Mouse (Mus musculus): ENCODE results near the gene Emp2. TPM values are rescaled to one million over a fixed set of nuclear protein-coding genes. Genes with fewer than 3 reads are reported as not detected.

Emp2 gene
- polyA plus RNA-seq, 1 experiment from 2014 or later, result 24.5 TPM

GRCm38 (mm10) chr16:10341110-10341509 is 27.3 kb upstream of the Emp2 start:
- Histone ChIP-seq H3K27me3 (replicated peaks; ENCODE audit: control insufficient read depth, insufficient read depth, low read length) (no peaks in the 10 kb centered on the region), H3K4me1 (ENCODE audit: control insufficient read depth, insufficient read depth, low read depth, low read length) (no peaks in the 10 kb centered on the region), H3K27ac (ENCODE audit: low read depth, low read length) (no peak overlapping the region), H3K9ac (ENCODE audit: low read depth, low read length) (no peak overlapping the region), H3K36me3 (ENCODE audit: control insufficient read depth, insufficient read depth, low read length) (no peaks in the 10 kb centered on the region), H3K4me2 (ENCODE audit: low read length) (no peak overlapping the region), H3K4me3 (ENCODE audit: low read length) (no peak overlapping the region), H3K9me3 (ENCODE audit: control insufficient read depth, low read length) (no peaks in the 10 kb centered on the region)
- 80% methylated on average over 4 of the region's 4 CpGs for WGBS
- ATAC-seq, result no peak

- Histone ChIP-seq H3K27me3 (replicated peaks; ENCODE audit: control insufficient read depth, insufficient read depth, low read length) (no peaks in the 10 kb centered on the region), H3K9ac (ENCODE audit: low read depth, low read length) (no peak overlapping the region), H3K4me2 (ENCODE audit: low read length) (no peak overlapping the region), H3K27ac (ENCODE audit: low read depth, low read length) (no peak overlapping the region), H3K9me3 (ENCODE audit: control insufficient read depth, low read length) (no peaks in the 10 kb centered on the region), H3K36me3 (ENCODE audit: control insufficient read depth, insufficient read depth, low read length) (no peaks in the 10 kb centered on the region), H3K4me3 (ENCODE audit: low read length) (no peak overlapping the region), H3K4me1 (ENCODE audit: control insufficient read depth, insufficient read depth, low read depth, low read length) (no peaks in the 10 kb centered on the region)
- 93% methylated on average over 10 of the region's 10 CpGs for WGBS
- ATAC-seq, result no peak
These were observed 26.2 kb upstream of the Emp2 start for GRCm38 (mm10) chr16:10339930-10340329.

GRCm38 (mm10) chr16:10338601-10339000 is 24.8 kb upstream of the Emp2 start:
- no peak overlapping the region for H3K9ac ChIP-seq (ENCODE audit: low read depth, low read length)
- H3K36me3 ChIP-seq (ENCODE audit: control insufficient read depth, insufficient read depth, low read length), result no peaks in the 10 kb centered on the region
- WGBS, result 95% methylated on average over 5 of the region's 5 CpGs
- H3K4me3 ChIP-seq (ENCODE audit: low read length), result no peak overlapping the region
- H3K4me1 ChIP-seq (ENCODE audit: control insufficient read depth, insufficient read depth, low read depth, low read length), result no peaks in the 10 kb centered on the region
- no peaks in the 10 kb centered on the region for H3K9me3 ChIP-seq (ENCODE audit: control insufficient read depth, low read length)
- no peak for ATAC-seq
- no peaks in the 10 kb centered on the region for H3K27me3 ChIP-seq (replicated peaks; ENCODE audit: control insufficient read depth, insufficient read depth, low read length)
- H3K27ac ChIP-seq (ENCODE audit: low read depth, low read length), result no peak overlapping the region
- no peak overlapping the region for H3K4me2 ChIP-seq (ENCODE audit: low read length)

- WGBS, result 84% methylated on average over 13 of the region's 13 CpGs
- no peak overlapping the region for H3K4me3 ChIP-seq (ENCODE audit: low read length)
- no peak for ATAC-seq
These were observed 23.8 kb upstream of the Emp2 start for GRCm38 (mm10) chr16:10337422-10338197.

GRCm38 (mm10) chr16:10336454-10337421 is 23.0 kb upstream of the Emp2 start:
- 90% methylated on average over 19 of the region's 19 CpGs for WGBS

More at GRCm38 (mm10) chr16:10337422-10338197, 23.8 kb upstream of the Emp2 start:
- H3K36me3 ChIP-seq (ENCODE audit: control insufficient read depth, insufficient read depth, low read length), result no peaks in the 10 kb centered on the region
- no peak overlapping the region for H3K9ac ChIP-seq (ENCODE audit: low read depth, low read length)
- H3K4me1 ChIP-seq (ENCODE audit: control insufficient read depth, insufficient read depth, low read depth, low read length), result no peaks in the 10 kb centered on the region
- H3K27ac ChIP-seq (ENCODE audit: low read depth, low read length), result no peak overlapping the region
- H3K27me3 ChIP-seq (replicated peaks; ENCODE audit: control insufficient read depth, insufficient read depth, low read length), result no peaks in the 10 kb centered on the region
- no peak overlapping the region for H3K4me2 ChIP-seq (ENCODE audit: low read length)
- H3K9me3 ChIP-seq (ENCODE audit: control insufficient read depth, low read length), result no peaks in the 10 kb centered on the region

GRCm38 (mm10) chr16:10335953-10336352 is 22.2 kb upstream of the Emp2 start:
- Histone ChIP-seq H3K27me3 (replicated peaks; ENCODE audit: control insufficient read depth, insufficient read depth, low read length) (no peaks in the 10 kb centered on the region), H3K9me3 (ENCODE audit: control insufficient read depth, low read length) (no peaks in the 10 kb centered on the region), H3K4me1 (ENCODE audit: control insufficient read depth, insufficient read depth, low read depth, low read length) (no peaks in the 10 kb centered on the region), H3K36me3 (ENCODE audit: control insufficient read depth, insufficient read depth, low read length) (no peaks in the 10 kb centered on the region), H3K27ac (ENCODE audit: low read depth, low read length) (no peak overlapping the region), H3K4me3 (ENCODE audit: low read length) (no peak overlapping the region), H3K4me2 (ENCODE audit: low read length) (no peak overlapping the region), H3K9ac (ENCODE audit: low read depth, low read length) (no peak overlapping the region)
- no peak for ATAC-seq
- 90% methylated on average over 2 of the region's 2 CpGs for WGBS

More at GRCm38 (mm10) chr16:10336454-10337421, 23.0 kb upstream of the Emp2 start:
- H3K9ac ChIP-seq (ENCODE audit: low read depth, low read length), result no peak overlapping the region
- ATAC-seq, result no peak
- H3K27ac ChIP-seq (ENCODE audit: low read depth, low read length), result no peak overlapping the region
- H3K4me1 ChIP-seq (ENCODE audit: control insufficient read depth, insufficient read depth, low read depth, low read length), result no peaks in the 10 kb centered on the region
- no peaks in the 10 kb centered on the region for H3K27me3 ChIP-seq (replicated peaks; ENCODE audit: control insufficient read depth, insufficient read depth, low read length)
- no peaks in the 10 kb centered on the region for H3K36me3 ChIP-seq (ENCODE audit: control insufficient read depth, insufficient read depth, low read length)
- H3K4me3 ChIP-seq (ENCODE audit: low read length), result no peak overlapping the region
- no peaks in the 10 kb centered on the region for H3K9me3 ChIP-seq (ENCODE audit: control insufficient read depth, low read length)
- no peak overlapping the region for H3K4me2 ChIP-seq (ENCODE audit: low read length)

GRCm38 (mm10) chr16:10332732-10333131 is 19.0 kb upstream of the Emp2 start:
- no peak overlapping the region for H3K4me3 ChIP-seq (ENCODE audit: low read length)
- H3K9me3 ChIP-seq (ENCODE audit: control insufficient read depth, low read length), result no peaks in the 10 kb centered on the region
- no peaks in the 10 kb centered on the region for H3K4me1 ChIP-seq (ENCODE audit: control insufficient read depth, insufficient read depth, low read depth, low read length)
- no peak overlapping the region for H3K4me2 ChIP-seq (ENCODE audit: low read length)
- H3K27ac ChIP-seq (ENCODE audit: low read depth, low read length), result no peak overlapping the region
- H3K9ac ChIP-seq (ENCODE audit: low read depth, low read length), result no peak overlapping the region
- H3K36me3 ChIP-seq (ENCODE audit: control insufficient read depth, insufficient read depth, low read length), result no peaks in the 10 kb centered on the region
- 52% methylated on average over 7 of the region's 7 CpGs for WGBS
- ATAC-seq, result no peak
- H3K27me3 ChIP-seq (replicated peaks; ENCODE audit: control insufficient read depth, insufficient read depth, low read length), result no peaks in the 10 kb centered on the region

GRCm38 (mm10) chr16:10330586-10331495 is 17.1 kb upstream of the Emp2 start:
- Histone ChIP-seq H3K27ac (ENCODE audit: low read depth, low read length) (no peak overlapping the region), H3K36me3 (ENCODE audit: control insufficient read depth, insufficient read depth, low read length) (no peaks in the 10 kb centered on the region), H3K27me3 (replicated peaks; ENCODE audit: control insufficient read depth, insufficient read depth, low read length) (no peaks in the 10 kb centered on the region), H3K4me3 (ENCODE audit: low read length) (no peak overlapping the region), H3K9ac (ENCODE audit: low read depth, low read length) (no peak overlapping the region), H3K4me2 (ENCODE audit: low read length) (no peak overlapping the region), H3K9me3 (ENCODE audit: control insufficient read depth, low read length) (no peaks in the 10 kb centered on the region), H3K4me1 (ENCODE audit: control insufficient read depth, insufficient read depth, low read depth, low read length) (no peaks in the 10 kb centered on the region)
- WGBS, result 83% methylated on average over 12 of the region's 12 CpGs
- no peak for ATAC-seq
